Mouse (Mus musculus): ENCODE data around the gene Vipr2. TPM values are rescaled to one million over a fixed set of nuclear protein-coding genes. Genes with fewer than 3 reads are reported as not detected.

Gene Vipr2
- 0.09 and 0.76 TPM in 2 replicates for polyA plus RNA-seq (2012; ENCODE audit: low replicate concordance)

DNA sequence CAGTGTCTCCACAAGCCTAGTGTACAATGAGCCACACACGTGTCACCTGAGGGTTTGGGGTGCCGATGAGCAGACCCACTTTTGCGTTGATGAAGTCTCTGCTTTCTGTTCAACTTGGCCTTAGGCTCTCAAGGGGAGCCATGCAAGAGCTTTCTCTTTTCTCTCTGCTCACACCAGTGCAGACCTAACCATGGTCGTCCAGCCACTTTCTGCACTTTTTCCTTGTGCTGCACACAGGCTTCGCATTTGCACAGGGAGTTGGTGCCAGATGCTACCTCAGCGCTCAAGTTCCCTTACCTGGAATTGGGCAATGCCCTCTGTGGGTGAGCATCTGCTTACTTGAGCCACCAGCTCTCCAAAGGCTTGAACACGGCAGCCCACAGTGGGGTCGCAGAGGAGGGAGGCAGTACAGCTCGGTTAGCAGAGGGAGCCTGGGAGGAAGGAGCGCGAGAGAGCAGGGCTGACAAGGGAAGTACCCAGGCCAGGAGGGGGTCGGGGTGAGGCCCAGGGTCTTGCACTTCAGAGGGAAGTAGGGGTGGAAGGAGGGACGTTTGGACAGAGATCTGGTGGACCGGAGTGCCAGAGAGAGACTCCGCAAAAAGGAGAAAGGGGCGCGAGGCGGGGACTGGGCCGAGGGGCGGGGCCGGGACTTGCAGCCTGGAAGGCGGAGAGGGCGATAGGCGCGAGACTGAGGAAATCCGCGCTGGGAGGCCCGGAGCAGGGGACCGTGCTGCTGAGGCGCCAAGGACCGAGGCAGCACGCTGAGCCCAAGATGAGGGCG is at the start of gene Vipr2:
Gene Vipr2 (plus strand): TSS at position 653 of the 781 bp plus-strand sequence.

GRCm38 (mm10) chr12:116047440-116048377 is 29.8 kb upstream of the Vipr2 start, which contains the start of gene Zfp386:
Gene Zfp386 (plus strand): TSS chr12:116047724.

Other genes with a start within 250 kb of the Vipr2 start
- gene Zfp386, start 30.0 kb upstream of the Vipr2 start, polyA plus RNA-seq (2012; ENCODE audit: low replicate concordance) = 0.54 and 2.3 TPM in 2 replicates
- 0.90 and 3.1 TPM in 2 replicates for gene Wdr60, start 185.3 kb downstream of the Vipr2 start, polyA plus RNA-seq (2012; ENCODE audit: low replicate concordance)
- gene Gm11027, start 197.7 kb downstream of the Vipr2 start, polyA plus RNA-seq (2012; ENCODE audit: low replicate concordance) = not detected in 2 replicates
- 25.7 and 35.0 TPM in 2 replicates for gene Esyt2, start 203.5 kb downstream of the Vipr2 start, polyA plus RNA-seq (2012; ENCODE audit: low replicate concordance)